Mouse (Mus musculus) embryo, embryonic 10.5 days (tissue): ENCODE data around the gene Gm37240.

Experiments used
- DNase-seq: peaks from one replicate; pipeline ENCODE4 v3.0.0-alpha.2; 2015; ENCODE audit warnings: low spot score

The Gm37240 gene

GRCm38 (mm10) chr3:84474398-84474797, 1412.9 kb downstream of the Gm37240 start:
- no peak for DNase-seq

DNA sequence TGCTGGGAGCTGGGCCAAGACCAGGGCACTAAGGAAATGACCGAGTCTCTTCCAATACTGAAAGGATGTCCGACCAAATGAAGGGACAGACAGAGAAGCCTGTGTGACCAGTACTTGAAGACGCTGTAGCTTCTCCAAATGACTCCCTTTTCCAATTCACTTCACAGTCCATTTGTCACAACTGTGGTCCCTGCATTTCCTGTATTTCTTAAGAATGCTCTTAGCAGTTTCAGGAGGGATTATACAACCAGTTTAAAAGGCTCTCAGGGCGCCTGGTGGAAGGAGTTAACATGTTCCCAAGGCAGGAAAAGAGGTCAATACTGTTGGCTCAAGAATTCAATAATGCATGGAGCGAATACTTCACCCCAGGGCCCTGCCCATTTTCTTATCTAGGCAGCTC, 1414.4 kb downstream of the Gm37240 start:
- DNase-seq: no peak

- DNase-seq: no peak
Observed at GRCm38 (mm10) chr3:84472527-84472926, 1414.8 kb downstream of the Gm37240 start.

DNA sequence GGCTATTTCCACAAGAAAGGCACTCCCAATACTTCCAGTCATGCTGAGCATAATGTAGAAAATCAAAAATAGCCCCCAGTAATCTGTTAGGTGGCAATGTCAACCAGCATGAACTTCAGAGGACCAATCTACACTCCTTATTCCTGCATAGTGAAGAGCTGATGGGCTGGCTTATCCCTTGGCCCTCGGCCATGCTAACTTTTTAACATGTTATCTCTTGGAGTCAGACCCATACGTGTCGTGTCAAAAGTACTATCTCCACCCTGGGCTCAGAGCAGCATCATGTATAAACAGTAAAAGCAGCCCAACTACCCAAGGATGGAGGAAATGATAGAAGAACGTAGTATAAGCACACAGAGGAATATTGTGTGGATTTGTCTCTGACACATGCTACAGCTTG, 1416.2 kb downstream of the Gm37240 start:
- no peak for DNase-seq

- no peak for DNase-seq
Observed at GRCm38 (mm10) chr3:84468111-84468453, 1419.2 kb downstream of the Gm37240 start.

GRCm38 (mm10) chr3:84467419-84468110, 1419.8 kb downstream of the Gm37240 start:
- DNase-seq: no peak

DNA sequence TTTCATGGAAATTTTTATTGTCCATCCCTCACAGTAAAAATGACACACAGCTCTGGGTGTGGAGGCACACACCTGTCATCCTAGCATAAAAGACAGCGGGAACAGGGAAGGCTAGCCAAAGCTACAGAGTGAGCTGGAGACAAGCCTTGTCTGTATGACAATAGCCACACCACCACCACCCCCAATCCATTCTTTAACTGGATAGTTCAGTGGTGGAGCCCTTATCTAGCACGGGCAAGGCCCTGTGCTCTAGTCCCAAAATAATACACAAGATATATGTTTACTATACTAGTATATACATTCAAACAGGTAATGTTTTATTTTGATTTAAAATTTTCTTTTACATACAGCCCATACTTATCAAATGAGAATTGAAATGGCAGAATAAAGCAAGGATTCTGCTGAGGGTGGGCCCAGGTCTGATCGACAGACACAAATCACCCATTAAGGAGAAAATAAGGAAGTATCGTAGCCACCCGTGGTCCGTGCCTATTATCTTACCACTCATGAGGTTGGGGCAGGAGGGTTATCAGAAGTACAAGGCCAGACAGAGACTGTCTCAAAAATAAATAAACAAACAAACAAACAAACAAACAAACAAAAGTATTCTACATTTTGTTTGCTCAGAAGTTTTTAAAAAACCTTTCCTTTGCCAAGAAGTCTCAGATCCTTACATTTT, 1421.4 kb downstream of the Gm37240 start:
- DNase-seq: no peak

GRCm38 (mm10) chr3:84461687-84462086, 1425.6 kb downstream of the Gm37240 start:
- DNase-seq: no peak

DNA sequence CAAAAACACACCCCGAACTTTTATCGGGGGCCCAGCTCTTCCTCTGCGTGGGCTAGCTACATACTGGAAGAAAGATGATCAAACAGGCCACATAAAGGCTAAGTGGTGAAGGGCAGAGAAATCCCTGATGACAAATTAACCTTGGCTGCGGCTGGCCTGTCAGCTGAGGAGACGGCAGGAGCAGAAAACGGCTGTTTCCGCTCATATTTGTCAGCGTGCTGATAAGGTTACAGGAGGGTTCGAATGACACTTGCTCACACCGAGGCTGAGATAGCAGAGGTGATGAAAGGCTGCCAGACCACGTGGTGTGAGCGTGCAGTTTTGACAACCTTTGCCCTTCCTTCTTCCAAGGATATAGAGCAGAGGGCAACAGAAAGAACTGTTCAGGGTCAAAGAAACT, 1426.4 kb downstream of the Gm37240 start:
- peak; percentile 70 for DNase-seq

- DNase-seq: no peak
Observed at GRCm38 (mm10) chr3:84460499-84460898, 1426.8 kb downstream of the Gm37240 start.

DNA sequence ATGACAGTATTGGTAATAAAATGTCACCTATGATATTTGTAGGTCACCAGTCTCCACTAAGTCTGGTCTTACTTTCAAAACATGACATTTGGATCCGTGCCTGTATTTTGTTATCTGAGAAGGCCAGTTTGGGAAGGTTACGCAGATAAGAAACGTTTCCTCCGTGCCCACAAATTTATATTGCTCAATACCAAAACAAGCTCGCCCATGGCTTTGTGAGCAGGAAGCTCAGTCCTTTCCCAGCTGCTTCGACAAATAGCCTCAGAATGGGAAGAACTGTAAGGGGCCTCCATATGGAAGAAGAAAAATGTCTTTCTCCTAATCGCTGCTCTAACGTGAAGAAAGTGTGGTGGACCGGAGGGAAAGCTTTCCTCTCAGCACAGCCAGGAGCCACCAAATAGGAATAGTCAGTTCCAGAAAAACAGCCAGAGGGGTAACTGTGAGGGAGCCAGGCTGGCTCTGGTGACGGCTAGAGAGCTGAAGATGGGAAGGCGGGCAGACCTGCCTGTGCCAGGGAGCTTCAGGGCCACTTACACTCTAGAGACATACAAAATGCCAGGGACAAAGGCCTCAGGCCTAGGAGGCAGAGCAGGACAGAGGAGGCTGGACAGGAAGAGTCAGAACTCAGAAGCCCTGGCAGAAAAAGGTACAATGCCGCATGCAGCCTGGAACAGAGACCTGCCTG, 1431.4 kb downstream of the Gm37240 start:
- DNase-seq: no peak

GRCm38 (mm10) chr3:84450651-84451050, 1436.7 kb downstream of the Gm37240 start:
- no peak for DNase-seq

DNA sequence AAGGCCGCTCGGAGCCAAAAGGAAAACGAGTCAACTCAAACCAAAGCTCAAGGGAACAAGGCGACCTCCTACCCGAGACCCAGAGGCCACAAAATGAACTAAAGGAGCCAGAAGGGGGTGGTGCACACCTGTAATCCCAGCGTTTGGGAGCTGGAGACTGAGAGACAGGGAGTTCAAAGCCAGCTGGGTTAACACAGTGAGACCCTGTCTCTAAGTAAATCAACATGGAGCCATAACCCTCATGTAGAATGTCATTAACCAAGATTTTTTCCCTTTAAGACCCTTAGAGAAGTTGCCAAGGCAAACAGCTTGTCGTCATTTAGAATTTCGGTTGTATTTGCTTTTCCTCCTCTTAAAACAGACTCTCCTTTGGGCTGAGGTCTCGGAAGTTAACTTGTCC, 1438.3 kb downstream of the Gm37240 start:
- no peak for DNase-seq

DNA sequence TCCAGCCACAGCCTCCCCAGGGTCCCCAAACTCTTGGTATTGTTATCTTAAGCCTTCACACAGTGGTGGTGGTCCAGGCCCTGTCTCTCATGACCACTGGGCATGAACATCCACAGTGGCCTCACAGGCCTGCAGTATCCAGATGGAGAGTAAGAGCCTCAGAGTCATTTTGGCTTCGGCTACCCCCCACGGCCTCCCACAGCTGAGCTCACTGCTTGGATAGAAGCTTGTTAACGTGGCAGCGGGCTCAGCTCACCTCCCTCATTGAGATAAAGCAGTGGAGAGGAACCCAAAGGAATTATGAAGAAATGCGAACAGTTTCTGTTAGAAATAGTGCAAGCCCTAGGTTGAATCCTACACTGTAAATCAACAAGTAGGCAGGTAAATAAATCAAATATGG, 1439.5 kb downstream of the Gm37240 start:
- DNase-seq: no peak
